Mouse (Mus musculus) embryonic facial prominence, embryonic 13.5 days (tissue): ENCODE measurements around the gene Tnrc18. TPM values are rescaled to one million over a fixed set of nuclear protein-coding genes. Genes with fewer than 3 reads are reported as not detected.

Experiments
- ATAC-seq: fragments of 200-750 bp; cut with Nextera tagmentation; 2 replicates; pipeline ENCODE4 v1.8.0; 2017; ENCODE audit warnings: low read depth; ENCODE audit not compliant: insufficient number of reproducible peaks, insufficient read depth, low FRiP score, low TSS enrichment
- H3K27ac ChIP-seq: fragments of 300-500 bp; sonication (generic); 2 replicates; pipeline ENCODE4 v1.5.1; 2015; ENCODE audit warnings: moderate library complexity, mild to moderate bottlenecking, inconsistent platforms
- H3K27me3 ChIP-seq: fragments of 300-500 bp; sonication (generic); 2 replicates; pipeline ENCODE4 v1.6.1; 2015; ENCODE audit warnings: mild to moderate bottlenecking, inconsistent platforms
- H3K36me3 ChIP-seq: fragments of 300-500 bp; sonication (generic); 2 replicates; pipeline ENCODE4 v1.6.1; 2015; ENCODE audit warnings: mild to moderate bottlenecking, inconsistent platforms
- H3K4me1 ChIP-seq: fragments of 300-500 bp; sonication (generic); 2 replicates; pipeline ENCODE4 v1.6.1; 2015; ENCODE audit warnings: inconsistent platforms
- H3K4me2 ChIP-seq: fragments of 300-500 bp; sonication (generic); 2 replicates; pipeline ENCODE4 v1.6.1; 2015; ENCODE audit warnings: moderate library complexity, mild to moderate bottlenecking, inconsistent platforms
- H3K4me3 ChIP-seq: fragments of 300-500 bp; sonication (generic); 2 replicates; pipeline ENCODE4 v1.5.1; 2015; ENCODE audit warnings: mild to moderate bottlenecking, inconsistent platforms
- H3K9ac ChIP-seq: fragments of 300-500 bp; sonication (generic); 2 replicates; pipeline ENCODE4 v1.6.1; 2015; ENCODE audit warnings: mild to moderate bottlenecking, inconsistent platforms
- H3K9me3 ChIP-seq: fragments of 300-500 bp; sonication (generic); 2 replicates; pipeline ENCODE4 v1.6.1; 2016; ENCODE audit warnings: inconsistent platforms
- WGBS: fragments of 180-500 bp; shearing (Covaris S2); methylation state at CpG from one replicate; pipeline ENCODE4 v1.1.7; 2015; ENCODE audit warnings: mixed read lengths; 5-methylcytosine and 5-hydroxymethylcytosine counted together
- polyA plus RNA-seq: library from polyadenylated mRNA; unstranded; fragments of >200 nt; fragmentation: Nextera tagmentation; extraction: Ambion mirVana; gene quantifications from 2 replicates; pipeline ENCODE4 v1.2.1, GENCODE M21; 2015

Gene Tnrc18
- polyA plus RNA-seq, 1 experiment from 2014 or later, result 55.7 TPM

GRCm38 (mm10) chr5:142730295-142730694 lies 87.2 kb downstream of the Tnrc18 start:
- Histone ChIP-seq H3K9me3 (no peaks in the 10 kb centered on the region), H3K4me1 (no peaks in the 10 kb centered on the region), H3K9ac (no peak overlapping the region), H3K36me3 (peaks cover 99% of the 10 kb centered on the region), H3K27me3 (no peaks in the 10 kb centered on the region), H3K27ac (no peak overlapping the region), H3K4me2 (no peak overlapping the region), H3K4me3 (no peak overlapping the region)
- no peak for ATAC-seq
- WGBS, result 92% methylated on average over 12 of the region's 12 CpGs

- H3K4me3 ChIP-seq, result no peak overlapping the region
- no peaks in the 10 kb centered on the region for H3K9me3 ChIP-seq
- no peaks in the 10 kb centered on the region for H3K27me3 ChIP-seq
- H3K4me2 ChIP-seq, result no peak overlapping the region
- H3K4me1 ChIP-seq, result peaks cover 9% of the 10 kb centered on the region
- peaks cover 90% of the 10 kb centered on the region for H3K36me3 ChIP-seq
- no peak for ATAC-seq
- WGBS, result 95% methylated on average over 16 of the region's 16 CpGs
- no peak overlapping the region for H3K9ac ChIP-seq
- no peak overlapping the region for H3K27ac ChIP-seq
Measured at GRCm38 (mm10) chr5:142728301-142728700, 89.2 kb downstream of the Tnrc18 start.

DNA sequence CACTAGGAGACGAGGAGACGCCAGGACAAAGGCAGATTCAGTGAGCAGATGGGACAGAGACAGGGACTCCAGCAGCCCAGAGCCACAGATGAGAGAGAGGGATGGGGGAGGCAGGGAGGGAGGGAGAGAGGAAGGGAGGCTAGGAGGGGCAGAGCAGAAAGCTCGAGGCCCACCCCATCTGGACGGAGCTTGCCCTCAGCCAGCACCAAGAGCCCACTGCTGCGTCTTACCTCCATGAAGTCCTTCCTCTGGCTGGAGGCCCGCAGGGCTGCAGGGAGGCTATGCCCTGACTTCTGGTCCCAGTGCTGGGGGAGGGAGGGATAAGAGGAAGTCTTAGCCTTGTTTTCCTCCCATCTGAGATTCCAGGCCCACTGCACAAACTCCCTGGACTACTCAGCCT lies 90.7 kb downstream of the Tnrc18 start:
- Histone ChIP-seq H3K27ac (no peak overlapping the region), H3K9ac (no peak overlapping the region), H3K9me3 (no peaks in the 10 kb centered on the region), H3K4me1 (peaks cover 11% of the 10 kb centered on the region), H3K27me3 (no peaks in the 10 kb centered on the region), H3K4me2 (no peak overlapping the region), H3K36me3 (peaks cover 76% of the 10 kb centered on the region), H3K4me3 (no peak overlapping the region)
- WGBS, result 85% methylated on average over 6 of the region's 6 CpGs
- ATAC-seq, result no peak

DNA sequence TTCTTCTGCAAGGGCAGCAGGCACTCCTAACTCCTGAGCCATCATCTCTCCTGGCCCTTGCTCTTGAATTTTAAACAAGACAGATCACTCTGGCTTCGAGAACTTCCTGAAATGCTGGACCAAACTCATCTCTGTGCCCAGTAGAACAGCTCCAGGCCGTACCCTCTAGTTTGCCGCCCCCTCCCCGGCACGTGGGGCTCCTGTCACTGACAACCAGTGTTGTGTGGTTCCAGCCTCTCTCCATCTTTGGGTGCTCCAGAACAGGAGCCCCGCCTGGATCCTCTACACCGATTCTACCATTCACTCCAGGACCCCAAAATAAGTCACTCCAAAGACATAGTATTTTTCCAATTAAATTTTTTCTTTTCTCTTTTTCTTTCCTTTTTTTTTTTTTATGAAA lies 93.2 kb downstream of the Tnrc18 start:
- H3K4me2 ChIP-seq, result no peak overlapping the region
- 0 out of 2 replicates have a peak overlapping the region, but pooled peaks have one; percentile 11 for H3K9ac ChIP-seq
- H3K27me3 ChIP-seq, result no peaks in the 10 kb centered on the region
- H3K9me3 ChIP-seq, result no peaks in the 10 kb centered on the region
- H3K27ac ChIP-seq, result peak overlapping the region; percentile 39; the same call in 1 of the 2 replicates
- peaks cover 11% of the 10 kb centered on the region for H3K4me1 ChIP-seq
- ATAC-seq, result no peak
- H3K36me3 ChIP-seq, result peaks cover 53% of the 10 kb centered on the region
- H3K4me3 ChIP-seq, result no peak overlapping the region
- WGBS, result 87% methylated on average over 7 of the region's 7 CpGs

DNA sequence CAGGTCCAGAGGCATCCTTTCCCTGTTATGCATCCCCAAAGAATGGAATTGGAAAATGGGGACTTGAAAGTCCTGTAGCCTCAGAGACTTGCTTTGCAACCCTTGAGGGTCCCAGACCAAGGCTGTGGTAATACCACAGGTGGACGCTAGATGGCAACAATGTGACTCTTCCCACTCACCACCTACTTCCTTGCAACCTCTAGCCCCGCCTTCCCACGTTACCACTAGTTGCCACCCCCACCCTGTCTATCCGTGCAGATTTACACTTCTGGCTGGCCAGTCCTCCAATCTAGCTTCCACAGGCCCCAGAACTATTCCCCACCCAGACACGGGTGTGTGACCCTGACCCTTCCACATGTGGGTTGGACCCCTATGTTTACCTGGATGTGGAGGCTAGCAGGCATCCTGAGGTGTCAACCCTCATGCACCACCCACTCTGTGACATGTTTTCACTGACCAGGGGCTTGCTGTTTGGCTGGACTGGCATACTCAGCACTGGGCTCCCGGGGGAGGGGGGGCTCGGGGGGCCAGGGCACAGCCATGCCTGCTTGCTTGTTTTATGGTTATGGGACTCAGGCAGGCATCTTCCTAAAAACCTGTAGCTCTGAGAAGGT lies 93.8 kb downstream of the Tnrc18 start:
- Histone ChIP-seq H3K9ac (no peak overlapping the region), H3K36me3 (peaks cover 47% of the 10 kb centered on the region), H3K27me3 (no peaks in the 10 kb centered on the region), H3K9me3 (no peaks in the 10 kb centered on the region), H3K4me2 (peak overlapping the region; percentile 16; the same call in 1 of the 2 replicates), H3K4me1 (peaks cover 11% of the 10 kb centered on the region), H3K27ac (0 out of 2 replicates have a peak overlapping the region, but pooled peaks have one; percentile 39), H3K4me3 (no peak overlapping the region)
- WGBS, result 13% methylated on average over 7 of the region's 7 CpGs
- peak; percentile 70 for ATAC-seq

DNA sequence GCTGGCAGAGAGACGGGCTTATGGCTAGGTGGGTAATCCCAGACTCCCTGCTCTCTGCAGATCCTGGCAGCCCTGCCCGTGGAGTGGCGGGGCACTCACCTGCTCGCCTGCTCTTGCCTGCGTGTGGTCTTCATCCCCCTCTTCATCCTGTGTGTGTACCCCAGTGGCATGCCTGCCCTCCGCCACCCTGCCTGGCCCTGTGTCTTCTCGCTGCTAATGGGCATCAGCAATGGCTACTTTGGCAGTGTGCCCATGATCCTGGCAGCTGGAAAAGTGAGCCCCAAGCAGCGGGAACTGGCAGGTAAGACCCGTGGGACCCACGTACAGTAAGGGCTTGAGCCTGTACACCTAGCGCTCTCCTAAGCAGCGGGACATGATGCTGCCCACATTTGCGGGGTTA lies 97.6 kb downstream of the Tnrc18 start:
- Histone ChIP-seq H3K4me1 (peaks cover 11% of the 10 kb centered on the region), H3K4me3 (no peak overlapping the region), H3K27me3 (no peaks in the 10 kb centered on the region), H3K9ac (no peak overlapping the region), H3K27ac (no peak overlapping the region), H3K36me3 (peaks cover 11% of the 10 kb centered on the region), H3K9me3 (no peaks in the 10 kb centered on the region), H3K4me2 (no peak overlapping the region)
- 85% methylated on average over 13 of the region's 13 CpGs for WGBS
- ATAC-seq, result no peak

DNA sequence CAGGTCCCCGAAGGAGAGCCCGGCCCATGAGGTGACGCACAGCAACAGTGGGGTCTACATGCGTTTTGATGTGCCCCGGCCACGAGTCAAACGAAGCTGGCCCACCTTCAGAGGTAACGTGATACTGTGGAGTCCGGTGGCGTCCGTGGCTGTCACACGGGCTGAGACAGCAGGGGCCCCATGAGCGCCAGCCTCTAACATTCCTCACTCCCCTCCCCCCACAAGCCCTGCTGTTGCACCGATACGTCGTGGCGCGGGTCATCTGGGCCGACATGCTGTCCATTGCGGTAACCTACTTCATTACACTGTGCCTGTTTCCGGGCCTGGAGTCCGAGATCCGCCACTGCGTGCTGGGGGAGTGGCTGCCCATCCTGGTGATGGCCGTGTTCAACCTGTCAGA lies 99.0 kb downstream of the Tnrc18 start:
- WGBS, result 47% methylated on average over 25 of the region's 25 CpGs
- Histone ChIP-seq H3K4me3 (no peak overlapping the region), H3K27me3 (no peaks in the 10 kb centered on the region), H3K4me1 (0 out of 2 replicates have a peak, but pooled peaks cover 3% of the 10 kb centered on the region), H3K27ac (no peak overlapping the region), H3K36me3 (0 out of 2 replicates have a peak, but pooled peaks cover 7% of the 10 kb centered on the region), H3K9ac (no peak overlapping the region), H3K9me3 (no peaks in the 10 kb centered on the region), H3K4me2 (no peak overlapping the region)
- no peak for ATAC-seq

DNA sequence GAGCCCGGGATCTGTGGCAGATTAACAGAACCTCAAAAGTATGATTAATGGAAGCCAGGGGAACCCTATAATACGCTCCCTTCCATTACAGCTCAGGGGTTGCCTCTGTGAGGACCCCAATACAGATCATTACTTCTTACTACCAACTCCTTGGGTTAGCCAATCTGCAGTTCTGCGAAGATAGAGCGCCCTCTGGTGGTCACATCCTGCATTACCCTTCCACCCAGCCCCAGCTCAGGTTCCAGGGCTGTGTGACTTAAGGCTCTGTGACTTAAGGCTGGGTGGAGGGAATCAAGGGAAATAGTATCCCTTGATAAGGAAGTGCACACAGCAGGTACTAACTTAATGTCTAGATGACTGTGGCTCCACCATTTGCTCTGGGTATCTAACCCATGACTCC lies 99.4 kb downstream of the Tnrc18 start:
- Histone ChIP-seq H3K9ac (no peak overlapping the region), H3K27ac (no peak overlapping the region), H3K4me1 (no peaks in the 10 kb centered on the region), H3K4me3 (no peak overlapping the region), H3K9me3 (no peaks in the 10 kb centered on the region), H3K4me2 (no peak overlapping the region), H3K36me3 (0 out of 2 replicates have a peak, but pooled peaks cover 7% of the 10 kb centered on the region), H3K27me3 (no peaks in the 10 kb centered on the region)
- 17% methylated on average over 4 of the region's 4 CpGs for WGBS
- no peak for ATAC-seq

GRCm38 (mm10) chr5:142716056-142716455 lies 101.4 kb downstream of the Tnrc18 start:
- 89% methylated on average over 6 of the region's 6 CpGs for WGBS

GRCm38 (mm10) chr5:142715059-142715458 lies 102.4 kb downstream of the Tnrc18 start:
- no peaks in the 10 kb centered on the region for H3K27me3 ChIP-seq
- no peaks in the 10 kb centered on the region for H3K4me1 ChIP-seq
- no peak overlapping the region for H3K4me2 ChIP-seq
- 86% methylated on average over 9 of the region's 9 CpGs for WGBS
- no peaks in the 10 kb centered on the region for H3K9me3 ChIP-seq
- H3K4me3 ChIP-seq, result no peak overlapping the region
- no peak for ATAC-seq
- no peak overlapping the region for H3K9ac ChIP-seq
- no peak overlapping the region for H3K27ac ChIP-seq
- peaks cover 12% of the 10 kb centered on the region for H3K36me3 ChIP-seq

More at GRCm38 (mm10) chr5:142716056-142716455, 101.4 kb downstream of the Tnrc18 start:
- Histone ChIP-seq H3K4me1 (no peaks in the 10 kb centered on the region), H3K27me3 (no peaks in the 10 kb centered on the region), H3K36me3 (peaks cover 12% of the 10 kb centered on the region), H3K9ac (no peak overlapping the region), H3K4me2 (no peak overlapping the region), H3K27ac (no peak overlapping the region), H3K4me3 (no peak overlapping the region), H3K9me3 (no peaks in the 10 kb centered on the region)
- no peak for ATAC-seq

DNA sequence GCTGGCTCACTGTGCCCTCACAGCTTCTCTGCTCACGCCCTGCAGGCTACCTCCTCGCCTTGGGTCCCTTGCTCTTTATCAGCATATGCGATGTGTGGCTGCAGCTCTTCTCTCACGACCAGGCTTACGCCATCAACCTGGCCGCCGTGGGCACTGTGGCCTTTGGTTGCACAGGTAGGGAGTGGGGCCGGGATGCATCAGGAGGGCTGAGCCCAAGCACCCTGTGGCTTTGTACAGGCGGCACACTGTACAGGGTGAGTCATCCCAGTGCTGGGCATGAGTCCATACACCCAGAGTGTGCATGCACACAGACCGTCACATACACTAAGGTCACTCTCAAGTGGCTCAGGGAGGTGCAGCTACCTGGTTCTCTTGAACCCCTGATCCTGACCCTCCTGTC lies 103.5 kb downstream of the Tnrc18 start:
- no peaks in the 10 kb centered on the region for H3K27me3 ChIP-seq
- no peak overlapping the region for H3K9ac ChIP-seq
- no peak overlapping the region for H3K4me3 ChIP-seq
- no peaks in the 10 kb centered on the region for H3K9me3 ChIP-seq
- 89% methylated on average over 10 of the region's 10 CpGs for WGBS
- H3K4me2 ChIP-seq, result no peak overlapping the region
- H3K36me3 ChIP-seq, result peaks cover 12% of the 10 kb centered on the region
- H3K4me1 ChIP-seq, result no peaks in the 10 kb centered on the region
- no peak overlapping the region for H3K27ac ChIP-seq
- ATAC-seq, result no peak

GRCm38 (mm10) chr5:142712373-142712772 lies 105.1 kb downstream of the Tnrc18 start:
- Histone ChIP-seq H3K9me3 (no peaks in the 10 kb centered on the region), H3K36me3 (peaks cover 15% of the 10 kb centered on the region), H3K9ac (no peak overlapping the region), H3K4me3 (no peak overlapping the region), H3K4me2 (no peak overlapping the region), H3K27ac (no peak overlapping the region), H3K27me3 (no peaks in the 10 kb centered on the region), H3K4me1 (no peaks in the 10 kb centered on the region)
- 81% methylated on average over 5 of the region's 5 CpGs for WGBS
- no peak for ATAC-seq
